Mouse (Mus musculus) embryo, embryonic 11.5 days (tissue): ENCODE measurements around the gene Tmem30b.
"Not testable (repeated sequence)": the region's sequence is repeated elsewhere in the genome, so short reads cannot be mapped to it uniquely, and the experiment has no call there.

ENCODE experiments used
- DNase-seq: peaks from one replicate; pipeline ENCODE4 v3.0.0-alpha.2; 2012; ENCODE audit warnings: low read depth, low spot score

Tmem30b gene

GRCm38 (mm10) chr12:73546086-73546711 lies at the start of gene Tmem30b:
Tmem30b (minus strand) TSS chr12:73546392.
- no peak for DNase-seq

GRCm38 (mm10) chr12:73595226-73595625 lies 49.0 kb upstream of the Tmem30b start:
- no peak for DNase-seq

- no peak for DNase-seq
These were observed 48.1 kb upstream of the Tmem30b start for GRCm38 (mm10) chr12:73594177-73594745.

GRCm38 (mm10) chr12:73593021-73593798 lies 47.0 kb upstream of the Tmem30b start:
- DNase-seq = no peak

GRCm38 (mm10) chr12:73591625-73592024 lies 45.4 kb upstream of the Tmem30b start:
- DNase-seq = no peak

- DNase-seq = no peak
These were observed 44.6 kb upstream of the Tmem30b start for GRCm38 (mm10) chr12:73590627-73591276.

GRCm38 (mm10) chr12:73587262-73587661 lies 41.1 kb upstream of the Tmem30b start:
- no peak for DNase-seq

- no peak for DNase-seq
These were observed 39.7 kb upstream of the Tmem30b start for GRCm38 (mm10) chr12:73585850-73586249.

- DNase-seq = no peak
These were observed 39.1 kb upstream of the Tmem30b start for GRCm38 (mm10) chr12:73585241-73585801.

GRCm38 (mm10) chr12:73584610-73585240 lies 38.5 kb upstream of the Tmem30b start, which contains the start of gene Prkch:
Prkch (plus strand) TSS chr12:73584796.
- peak; percentile 66 for DNase-seq

GRCm38 (mm10) chr12:73583813-73584609 lies 37.8 kb upstream of the Tmem30b start:
- DNase-seq = no peak

GRCm38 (mm10) chr12:73583318-73583717 lies 37.1 kb upstream of the Tmem30b start:
- no peak for DNase-seq

GRCm38 (mm10) chr12:73580811-73581210 lies 34.6 kb upstream of the Tmem30b start:
- DNase-seq = no peak

- no peak for DNase-seq
These were observed 31.9 kb upstream of the Tmem30b start for GRCm38 (mm10) chr12:73578141-73578540.

- no peak for DNase-seq
These were observed 28.4 kb upstream of the Tmem30b start for GRCm38 (mm10) chr12:73574632-73575031.

GRCm38 (mm10) chr12:73565620-73565969 lies 19.4 kb upstream of the Tmem30b start:
- no peak for DNase-seq

- DNase-seq = no peak
These were observed 18.8 kb upstream of the Tmem30b start for GRCm38 (mm10) chr12:73564795-73565619.

- DNase-seq = no peak
These were observed 18.0 kb upstream of the Tmem30b start for GRCm38 (mm10) chr12:73564176-73564575.

GRCm38 (mm10) chr12:73563122-73563521 lies 16.9 kb upstream of the Tmem30b start:
- not testable (repeated sequence) for DNase-seq

GRCm38 (mm10) chr12:73560091-73560490 lies 13.9 kb upstream of the Tmem30b start:
- no peak for DNase-seq
